Mouse (Mus musculus): ENCODE results near the gene Lyar. TPM values are rescaled to one million over a fixed set of nuclear protein-coding genes. Genes with fewer than 3 reads are reported as not detected.
A peak's percentile ranks its signal among the peaks of the same experiment; 100 is the strongest.

Gene Lyar
- total RNA-seq, 1 experiment = 124 TPM

DNA sequence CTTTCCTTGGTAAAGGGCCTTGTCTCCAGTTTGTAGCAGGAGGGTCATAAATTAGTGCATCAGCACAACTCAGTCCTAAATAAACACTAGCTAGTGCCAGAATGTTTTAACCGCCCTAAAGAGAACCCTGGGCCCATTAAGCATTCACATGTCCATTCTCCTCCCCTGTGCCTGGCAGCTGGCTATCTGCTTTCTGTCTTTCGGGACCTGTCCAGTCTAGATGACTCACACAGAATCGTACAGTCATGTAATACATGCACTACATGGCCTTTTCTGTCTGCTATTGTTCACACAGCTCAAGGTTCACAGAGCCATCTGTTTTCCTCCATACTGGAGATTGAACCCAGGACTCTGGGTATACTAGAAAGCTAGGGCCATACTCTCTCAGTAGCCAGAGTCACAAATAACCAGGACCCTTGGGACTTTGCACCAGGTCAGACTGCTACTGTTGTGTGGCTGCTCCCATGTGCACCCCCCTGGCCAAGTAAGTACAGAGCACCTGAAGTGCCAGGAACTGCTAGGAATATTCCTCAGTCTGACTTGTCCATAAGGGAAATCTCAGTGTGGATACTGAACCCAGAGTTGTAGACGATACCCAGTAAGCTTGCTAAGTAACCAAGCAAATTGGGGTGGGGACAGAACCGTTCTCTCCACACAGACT lies 23.3 kb upstream of the Lyar start:
- no peak overlapping the region for H3K27ac ChIP-seq (ENCODE audit: insufficient read depth, low read depth, low read length, poor library complexity, severe bottlenecking)
- no peak overlapping the region for H3K9ac ChIP-seq (ENCODE audit: insufficient read depth, low read depth, low read length, poor library complexity, severe bottlenecking)
- no peaks in the 10 kb centered on the region for H3K9me3 ChIP-seq (ENCODE audit: control insufficient read depth, insufficient read depth, low read depth, low read length)
- no peaks in the 10 kb centered on the region for H3K4me1 ChIP-seq (ENCODE audit: control insufficient read depth in 2 of 2, insufficient read depth in 2 of 2, low read length in 2 of 2, poor library complexity in 1 of 2)
- TF ChIP-seq ZNF384 (IDR thresholded peaks at IDR 0.05; ENCODE audit: low read depth, low read length) = no peak
- no peak for TF ChIP-seq HCFC1 (IDR thresholded peaks at IDR 0.05; ENCODE audit: borderline replicate concordance, insufficient read depth, low read length)
- no peak for TF ChIP-seq ZC3H11A (IDR thresholded peaks at IDR 0.05; ENCODE audit: borderline replicate concordance, low read depth, low read length)
- TF ChIP-seq CHD2 (IDR thresholded peaks at IDR 0.05; ENCODE audit: low read depth, low read length) = no peak
- TF ChIP-seq MAFK (IDR thresholded peaks at IDR 0.05; ENCODE audit: insufficient read depth, low read depth, low read length) = no peak
- H3K4me3 ChIP-seq (ENCODE audit: insufficient read depth in 1 of 2, low read depth in 1 of 2, low read length in 2 of 2, poor library complexity in 1 of 2, severe bottlenecking in 1 of 2) = no peak overlapping the region
- in situ Hi-C loops (cut with MboI; ENCODE audit: low sequenced_read_pairs in 2 of 2, unreplicated experiment in 2 of 2) = no loop called here
- no peak for DNase-seq (ENCODE audit: low read depth, low spot score)
- peaks cover 6% of the 10 kb centered on the region; the same call in 1 of the 2 replicates for H3K36me3 ChIP-seq (ENCODE audit: control insufficient read depth, insufficient read depth, low read length, poor library complexity, severe bottlenecking)

DNA sequence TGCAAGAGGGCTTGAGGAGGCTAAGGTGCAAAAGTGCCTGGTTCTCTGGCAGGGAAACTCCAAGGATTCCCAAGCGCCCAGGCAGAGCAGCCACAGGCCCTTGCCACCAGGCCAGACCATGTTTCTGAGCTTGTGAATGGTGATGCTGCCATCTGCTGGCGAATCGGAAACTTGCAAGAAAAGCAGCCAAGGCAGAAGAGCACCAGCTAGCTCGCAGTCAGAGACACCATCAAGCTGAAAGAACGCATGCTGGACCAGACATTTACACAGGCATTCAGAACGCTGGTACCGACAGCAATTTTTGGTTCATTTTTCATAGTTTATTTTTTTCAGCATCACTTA lies 22.8 kb upstream of the Lyar start:
- no peaks in the 10 kb centered on the region for H3K9me3 ChIP-seq (ENCODE audit: control insufficient read depth, insufficient read depth, low read depth, low read length)
- TF ChIP-seq ZC3H11A (IDR thresholded peaks at IDR 0.05; ENCODE audit: borderline replicate concordance, low read depth, low read length) = peak; percentile 57; the same call in 1 of the 2 replicates
- no peak for TF ChIP-seq MAFK (IDR thresholded peaks at IDR 0.05; ENCODE audit: insufficient read depth, low read depth, low read length)
- peak; percentile 77 for DNase-seq (ENCODE audit: low read depth, low spot score)
- no peaks in the 10 kb centered on the region for H3K4me1 ChIP-seq (ENCODE audit: control insufficient read depth in 2 of 2, insufficient read depth in 2 of 2, low read length in 2 of 2, poor library complexity in 1 of 2)
- H3K36me3 ChIP-seq (ENCODE audit: control insufficient read depth, insufficient read depth, low read length, poor library complexity, severe bottlenecking) = peaks cover 9% of the 10 kb centered on the region; the same call in 1 of the 2 replicates
- in situ Hi-C loops (cut with MboI; ENCODE audit: low sequenced_read_pairs in 2 of 2, unreplicated experiment in 2 of 2) = no loop called here
- no peak overlapping the region for H3K27ac ChIP-seq (ENCODE audit: insufficient read depth, low read depth, low read length, poor library complexity, severe bottlenecking)
- H3K4me3 ChIP-seq (ENCODE audit: insufficient read depth in 1 of 2, low read depth in 1 of 2, low read length in 2 of 2, poor library complexity in 1 of 2, severe bottlenecking in 1 of 2) = no peak overlapping the region
- no peak overlapping the region for H3K9ac ChIP-seq (ENCODE audit: insufficient read depth, low read depth, low read length, poor library complexity, severe bottlenecking)

DNA sequence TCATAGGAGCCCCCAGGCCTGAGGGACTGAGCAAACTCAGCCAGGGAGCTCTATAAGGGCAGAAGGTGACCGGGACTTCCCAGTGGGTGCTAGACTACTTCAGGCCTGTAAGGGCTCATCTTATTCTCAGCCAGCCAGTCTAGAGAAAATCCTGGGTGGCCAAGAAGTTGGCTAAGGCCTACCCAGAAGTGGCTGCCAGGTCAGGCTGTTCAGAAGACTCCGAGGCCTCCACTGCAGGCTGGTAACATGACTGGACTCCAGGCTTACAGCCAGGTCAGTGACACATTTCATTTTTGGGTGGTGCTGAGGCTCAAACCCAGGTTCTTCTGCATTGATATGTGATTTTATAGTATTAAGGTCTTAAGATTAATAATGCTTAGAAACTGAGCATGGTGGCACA lies 20.6 kb upstream of the Lyar start:
- no peak overlapping the region for H3K4me3 ChIP-seq (ENCODE audit: insufficient read depth in 1 of 2, low read depth in 1 of 2, low read length in 2 of 2, poor library complexity in 1 of 2, severe bottlenecking in 1 of 2)
- TF ChIP-seq MAFK (IDR thresholded peaks at IDR 0.05; ENCODE audit: insufficient read depth, low read depth, low read length) (no peak), ZC3H11A (IDR thresholded peaks at IDR 0.05; ENCODE audit: borderline replicate concordance, low read depth, low read length) (no peak), CHD2 (IDR thresholded peaks at IDR 0.05; ENCODE audit: low read depth, low read length) (no peak), ZNF384 (IDR thresholded peaks at IDR 0.05; ENCODE audit: low read depth, low read length) (no peak), HCFC1 (IDR thresholded peaks at IDR 0.05; ENCODE audit: borderline replicate concordance, insufficient read depth, low read length) (no peak)
- peaks cover 17% of the 10 kb centered on the region; the same call in 1 of the 2 replicates for H3K36me3 ChIP-seq (ENCODE audit: control insufficient read depth, insufficient read depth, low read length, poor library complexity, severe bottlenecking)
- H3K4me1 ChIP-seq (ENCODE audit: control insufficient read depth in 2 of 2, insufficient read depth in 2 of 2, low read length in 2 of 2, poor library complexity in 1 of 2) = no peaks in the 10 kb centered on the region
- H3K9me3 ChIP-seq (ENCODE audit: control insufficient read depth, insufficient read depth, low read depth, low read length) = no peaks in the 10 kb centered on the region
- in situ Hi-C loops (cut with MboI; ENCODE audit: low sequenced_read_pairs in 2 of 2, unreplicated experiment in 2 of 2) = no loop called here
- no peak for DNase-seq (ENCODE audit: low read depth, low spot score)
- H3K9ac ChIP-seq (ENCODE audit: insufficient read depth, low read depth, low read length, poor library complexity, severe bottlenecking) = no peak overlapping the region
- no peak overlapping the region for H3K27ac ChIP-seq (ENCODE audit: insufficient read depth, low read depth, low read length, poor library complexity, severe bottlenecking)

DNA sequence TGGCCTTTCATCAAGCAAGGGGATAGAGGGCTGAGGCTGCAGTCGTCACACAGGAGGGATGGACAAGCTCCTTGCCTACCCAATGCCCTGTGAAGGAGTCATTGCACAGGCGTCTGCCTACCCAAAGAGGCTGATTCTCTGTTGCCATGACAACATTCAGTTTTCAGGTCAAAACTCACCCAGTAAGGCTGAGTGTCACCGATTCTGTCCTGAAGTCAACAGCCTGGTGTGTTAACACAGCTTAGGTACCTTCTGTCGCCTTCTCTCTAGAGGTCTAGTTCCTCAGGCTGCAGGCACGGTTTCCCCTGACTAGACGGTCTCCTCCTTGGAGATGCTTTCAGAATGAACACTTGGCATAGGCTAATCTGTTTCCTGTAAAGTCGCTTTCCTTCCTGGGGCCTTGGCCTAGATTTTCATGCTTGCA lies 15.0 kb upstream of the Lyar start:
- Histone ChIP-seq H3K27ac (ENCODE audit: insufficient read depth, low read depth, low read length, poor library complexity, severe bottlenecking) (no peak overlapping the region), H3K4me1 (ENCODE audit: control insufficient read depth in 2 of 2, insufficient read depth in 2 of 2, low read length in 2 of 2, poor library complexity in 1 of 2) (peaks cover 0 to 2% of the 10 kb centered on the region in 2 experiments; a peak in 1 of 4 replicates), H3K4me3 (ENCODE audit: insufficient read depth in 1 of 2, low read depth in 1 of 2, low read length in 2 of 2, poor library complexity in 1 of 2, severe bottlenecking in 1 of 2) (no peak overlapping the region), H3K36me3 (ENCODE audit: control insufficient read depth, insufficient read depth, low read length, poor library complexity, severe bottlenecking) (peaks cover 25% of the 10 kb centered on the region; the same call in 1 of the 2 replicates), H3K9ac (ENCODE audit: insufficient read depth, low read depth, low read length, poor library complexity, severe bottlenecking) (no peak overlapping the region), H3K9me3 (ENCODE audit: control insufficient read depth, insufficient read depth, low read depth, low read length) (no peaks in the 10 kb centered on the region)
- TF ChIP-seq CHD2 (IDR thresholded peaks at IDR 0.05; ENCODE audit: low read depth, low read length) = no peak
- TF ChIP-seq HCFC1 (IDR thresholded peaks at IDR 0.05; ENCODE audit: borderline replicate concordance, insufficient read depth, low read length) = no peak
- no peak for TF ChIP-seq ZNF384 (IDR thresholded peaks at IDR 0.05; ENCODE audit: low read depth, low read length)
- TF ChIP-seq MAFK (IDR thresholded peaks at IDR 0.05; ENCODE audit: insufficient read depth, low read depth, low read length) = no peak
- TF ChIP-seq ZC3H11A (IDR thresholded peaks at IDR 0.05; ENCODE audit: borderline replicate concordance, low read depth, low read length) = no peak
- in situ Hi-C loops (cut with MboI; ENCODE audit: low sequenced_read_pairs in 2 of 2, unreplicated experiment in 2 of 2) = no loop called here
- no peak for DNase-seq (ENCODE audit: low read depth, low spot score)

Data from ES-E14 (cell line).